Mouse (Mus musculus): ENCODE results near the gene Trim25. TPM values are rescaled to one million over a fixed set of nuclear protein-coding genes. Genes with fewer than 3 reads are reported as not detected.

Trim25 gene
- polyA plus RNA-seq, 1 experiment from 2014 or later = 13.4 TPM

GRCm38 (mm10) chr11:89001569-89001968 is 2.4 kb downstream of the Trim25 start:
- no peak for DNase-seq
- Histone ChIP-seq H3K9ac (no peak overlapping the region), H3K27me3 (ENCODE audit: insufficient read depth, low read length) (no peaks in the 10 kb centered on the region), H3K4me3 (ENCODE audit: low read depth, low read length) (no peak overlapping the region), H3K27ac (ENCODE audit: low read depth) (no peak overlapping the region), H3K9me3 (ENCODE audit: low read depth, low read length) (no peaks in the 10 kb centered on the region), H3K4me2 (peak overlapping the region; percentile 80), H3K36me3 (ENCODE audit: insufficient read depth) (0 out of 2 replicates have a peak, but pooled peaks cover 4% of the 10 kb centered on the region), H3K4me1 (ENCODE audit: insufficient read depth) (peaks cover 9% of the 10 kb centered on the region; the same call in 1 of the 2 replicates)
- ATAC-seq (ENCODE audit: insufficient read depth) = no peak
- no peak for TF ChIP-seq CTCF (IDR thresholded peaks at IDR 0.05; ENCODE audit: low read depth)
- WGBS = 94% methylated on average over 7 of the region's 7 CpGs

- Histone ChIP-seq H3K36me3 (ENCODE audit: insufficient read depth) (peaks cover 4% of the 10 kb centered on the region; the same call in 1 of the 2 replicates), H3K4me3 (ENCODE audit: low read depth, low read length) (no peak overlapping the region), H3K27ac (ENCODE audit: low read depth) (no peak overlapping the region), H3K9ac (no peak overlapping the region), H3K27me3 (ENCODE audit: insufficient read depth, low read length) (no peaks in the 10 kb centered on the region), H3K9me3 (ENCODE audit: low read depth, low read length) (no peaks in the 10 kb centered on the region), H3K4me1 (ENCODE audit: insufficient read depth) (peaks cover 9% of the 10 kb centered on the region; the same call in 1 of the 2 replicates), H3K4me2 (peak overlapping the region; percentile 50; the same call in 1 of the 2 replicates)
- TF ChIP-seq CTCF (IDR thresholded peaks at IDR 0.05; ENCODE audit: low read depth) = no peak
- WGBS = 84% methylated on average over 5 of the region's 5 CpGs
- DNase-seq (no peak), ATAC-seq (ENCODE audit: insufficient read depth) (no peak)
These were observed 2.9 kb downstream of the Trim25 start for GRCm38 (mm10) chr11:89002068-89002467.

- Histone ChIP-seq H3K4me3 (ENCODE audit: low read depth, low read length) (no peak overlapping the region), H3K4me2 (peak overlapping the region; percentile 50), H3K27ac (ENCODE audit: low read depth) (peak overlapping the region; percentile 65), H3K4me1 (ENCODE audit: insufficient read depth) (peaks cover 9% of the 10 kb centered on the region; the same call in 1 of the 2 replicates), H3K27me3 (ENCODE audit: insufficient read depth, low read length) (no peaks in the 10 kb centered on the region), H3K9ac (peak overlapping the region; percentile 16; the same call in 1 of the 2 replicates), H3K9me3 (ENCODE audit: low read depth, low read length) (no peaks in the 10 kb centered on the region), H3K36me3 (ENCODE audit: insufficient read depth) (peaks cover 4% of the 10 kb centered on the region; the same call in 1 of the 2 replicates)
- no peak for DNase-seq
- no peak for ATAC-seq (ENCODE audit: insufficient read depth)
- WGBS = 43% methylated on average over 5 of the region's 5 CpGs
- no peak for TF ChIP-seq CTCF (IDR thresholded peaks at IDR 0.05; ENCODE audit: low read depth)
These were observed 3.4 kb downstream of the Trim25 start for GRCm38 (mm10) chr11:89002621-89003020.

- peak overlapping the region; percentile 65 for H3K27ac ChIP-seq (ENCODE audit: low read depth)
- no peak for TF ChIP-seq CTCF (IDR thresholded peaks at IDR 0.05; ENCODE audit: low read depth)
- peaks cover 4% of the 10 kb centered on the region; the same call in 1 of the 2 replicates for H3K36me3 ChIP-seq (ENCODE audit: insufficient read depth)
- peak overlapping the region; percentile 50 for H3K4me2 ChIP-seq
- no peaks in the 10 kb centered on the region for H3K9me3 ChIP-seq (ENCODE audit: low read depth, low read length)
- H3K4me3 ChIP-seq (ENCODE audit: low read depth, low read length) = no peak overlapping the region
- no peak for ATAC-seq (ENCODE audit: insufficient read depth)
- peak overlapping the region; percentile 16; the same call in 1 of the 2 replicates for H3K9ac ChIP-seq
- DNase-seq = peak; percentile 35
- WGBS = 19% methylated on average over 6 of the region's 6 CpGs
- peaks cover 9% of the 10 kb centered on the region; the same call in 1 of the 2 replicates for H3K4me1 ChIP-seq (ENCODE audit: insufficient read depth)
- H3K27me3 ChIP-seq (ENCODE audit: insufficient read depth, low read length) = no peaks in the 10 kb centered on the region
These were observed 3.9 kb downstream of the Trim25 start for GRCm38 (mm10) chr11:89003078-89003477.

- Histone ChIP-seq H3K9me3 (ENCODE audit: low read depth, low read length) (no peaks in the 10 kb centered on the region), H3K9ac (no peak overlapping the region), H3K4me1 (ENCODE audit: insufficient read depth) (peaks cover 9% of the 10 kb centered on the region; the same call in 1 of the 2 replicates), H3K4me3 (ENCODE audit: low read depth, low read length) (no peak overlapping the region), H3K4me2 (no peak overlapping the region; the same call in 1 of the 2 replicates), H3K27ac (ENCODE audit: low read depth) (no peak overlapping the region), H3K27me3 (ENCODE audit: insufficient read depth, low read length) (no peaks in the 10 kb centered on the region), H3K36me3 (ENCODE audit: insufficient read depth) (peaks cover 4% of the 10 kb centered on the region; the same call in 1 of the 2 replicates)
- WGBS = 49% methylated on average over 4 of the region's 4 CpGs
- TF ChIP-seq CTCF (IDR thresholded peaks at IDR 0.05; ENCODE audit: low read depth) = no peak
- ATAC-seq (ENCODE audit: insufficient read depth) (no peak), DNase-seq (no peak)
These were observed 4.5 kb downstream of the Trim25 start for GRCm38 (mm10) chr11:89003726-89004125.

- no peak overlapping the region for H3K4me2 ChIP-seq
- H3K27ac ChIP-seq (ENCODE audit: low read depth) = no peak overlapping the region
- peaks cover 9% of the 10 kb centered on the region; the same call in 1 of the 2 replicates for H3K4me1 ChIP-seq (ENCODE audit: insufficient read depth)
- TF ChIP-seq CTCF (IDR thresholded peaks at IDR 0.05; ENCODE audit: low read depth) = no peak
- no peaks in the 10 kb centered on the region for H3K27me3 ChIP-seq (ENCODE audit: insufficient read depth, low read length)
- H3K4me3 ChIP-seq (ENCODE audit: low read depth, low read length) = no peak overlapping the region
- DNase-seq = no peak
- H3K9ac ChIP-seq = no peak overlapping the region
- 53% methylated on average over 5 of the region's 5 CpGs for WGBS
- no peak for ATAC-seq (ENCODE audit: insufficient read depth)
- H3K9me3 ChIP-seq (ENCODE audit: low read depth, low read length) = no peaks in the 10 kb centered on the region
- peaks cover 5% of the 10 kb centered on the region; the same call in 1 of the 2 replicates for H3K36me3 ChIP-seq (ENCODE audit: insufficient read depth)
These were observed 6.3 kb downstream of the Trim25 start for GRCm38 (mm10) chr11:89005473-89005872.

GRCm38 (mm10) chr11:89006404-89006803 is 7.2 kb downstream of the Trim25 start:
- no peak for ATAC-seq (ENCODE audit: insufficient read depth)
- no peak for TF ChIP-seq CTCF (IDR thresholded peaks at IDR 0.05; ENCODE audit: low read depth)
- Histone ChIP-seq H3K9me3 (ENCODE audit: low read depth, low read length) (no peaks in the 10 kb centered on the region), H3K27ac (ENCODE audit: low read depth) (no peak overlapping the region), H3K9ac (no peak overlapping the region), H3K4me3 (ENCODE audit: low read depth, low read length) (no peak overlapping the region), H3K4me2 (no peak overlapping the region), H3K27me3 (ENCODE audit: insufficient read depth, low read length) (no peaks in the 10 kb centered on the region), H3K36me3 (ENCODE audit: insufficient read depth) (peaks cover 14% of the 10 kb centered on the region), H3K4me1 (ENCODE audit: insufficient read depth) (peaks cover 9% of the 10 kb centered on the region; the same call in 1 of the 2 replicates)
- DNase-seq = no peak
